Mouse (Mus musculus): ENCODE results near the gene 4632433K11Rik.

DNA sequence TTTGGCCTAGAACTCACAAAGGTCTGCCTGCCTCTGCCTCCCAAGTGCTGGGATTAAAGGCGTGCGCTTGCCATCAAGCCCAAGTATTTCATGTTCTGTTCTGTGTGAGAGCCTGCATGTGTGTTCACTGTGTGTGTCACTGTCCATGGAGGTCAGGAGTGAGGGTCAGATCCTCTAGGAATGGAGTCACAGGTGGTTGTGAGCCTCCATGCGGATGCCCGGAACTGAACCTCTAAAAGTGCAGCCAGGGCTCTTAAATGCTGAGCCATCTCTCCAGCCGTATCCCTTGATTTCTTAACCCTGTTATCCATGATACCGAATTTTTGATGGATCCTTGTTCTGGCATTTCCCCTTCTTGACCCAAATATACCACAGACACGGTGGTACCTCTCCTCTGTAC is 3.1 kb downstream of the 4632433K11Rik start:
- TF ChIP-seq CTCF (IDR thresholded peaks at IDR 0.05; ENCODE audit: control insufficient read depth, insufficient read depth, low read length): no peak
- no peak for TF ChIP-seq POLR2A (IDR thresholded peaks at IDR 0.05; ENCODE audit: borderline replicate concordance, control insufficient read depth, low read depth, low read length)

Data from bone marrow, adult 2 months (tissue).